Mouse (Mus musculus): ENCODE measurements around the gene Cxcl16. TPM values are rescaled to one million over a fixed set of nuclear protein-coding genes. Genes with fewer than 3 reads are reported as not detected.
A peak's percentile ranks its signal among the peaks of the same experiment; 100 is the strongest.

Cxcl16 gene
- 2.4 and 2.6 TPM in 2 replicates for polyA plus RNA-seq (2015; fragmentation: Nextera tagmentation; extraction: Ambion mirVana)

DNA sequence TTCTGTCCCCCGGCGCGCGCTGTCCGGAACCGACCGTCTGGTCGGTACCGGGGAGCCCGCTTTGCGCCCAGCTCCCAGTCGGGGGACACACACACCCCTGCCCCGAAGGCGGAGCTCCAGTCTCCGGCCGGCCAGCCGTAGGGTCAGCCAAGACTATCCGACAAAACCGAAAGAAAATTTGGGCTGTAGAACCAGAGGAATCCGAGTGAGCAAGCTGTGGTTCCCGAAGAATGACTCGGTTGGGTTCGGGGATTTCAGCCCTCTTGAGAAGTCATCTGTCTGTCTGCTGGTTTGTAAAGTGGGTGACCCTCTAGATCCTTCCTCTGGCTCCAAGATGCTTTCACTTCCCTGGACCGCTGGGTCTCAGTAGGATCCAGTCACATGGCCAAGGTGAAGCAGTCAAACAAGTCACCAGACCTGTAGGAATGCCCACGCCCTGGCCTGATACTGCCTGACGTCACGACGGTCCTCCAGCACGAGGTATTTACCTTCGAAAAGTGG lies at the start of gene Cxcl16:
Cxcl16 (minus strand) TSS at position 384 of the 501 bp plus-strand sequence.
- Histone ChIP-seq H3K9ac (peak within 1 kb of the TSS; percentile 77), H3K36me3 (0 out of 2 replicates have a peak, but pooled peaks cover 6% of the 10 kb centered on the region), H3K4me1 (peaks cover 14% of the 10 kb centered on the region), H3K27ac (no peak within 1 kb of the TSS), H3K9me3 (no peaks in the 10 kb centered on the region), H3K27me3 (peaks cover 61% of the 10 kb centered on the region), H3K4me3 (peak within 1 kb of the TSS; percentile 60), H3K4me2 (peak within 1 kb of the TSS; percentile 95)
- no peak for ATAC-seq (ENCODE audit: insufficient number of reproducible peaks, insufficient read depth, low FRiP score, low TSS enrichment, low read depth)
- WGBS: 4% methylated on average over 30 of the region's 30 CpGs

DNA sequence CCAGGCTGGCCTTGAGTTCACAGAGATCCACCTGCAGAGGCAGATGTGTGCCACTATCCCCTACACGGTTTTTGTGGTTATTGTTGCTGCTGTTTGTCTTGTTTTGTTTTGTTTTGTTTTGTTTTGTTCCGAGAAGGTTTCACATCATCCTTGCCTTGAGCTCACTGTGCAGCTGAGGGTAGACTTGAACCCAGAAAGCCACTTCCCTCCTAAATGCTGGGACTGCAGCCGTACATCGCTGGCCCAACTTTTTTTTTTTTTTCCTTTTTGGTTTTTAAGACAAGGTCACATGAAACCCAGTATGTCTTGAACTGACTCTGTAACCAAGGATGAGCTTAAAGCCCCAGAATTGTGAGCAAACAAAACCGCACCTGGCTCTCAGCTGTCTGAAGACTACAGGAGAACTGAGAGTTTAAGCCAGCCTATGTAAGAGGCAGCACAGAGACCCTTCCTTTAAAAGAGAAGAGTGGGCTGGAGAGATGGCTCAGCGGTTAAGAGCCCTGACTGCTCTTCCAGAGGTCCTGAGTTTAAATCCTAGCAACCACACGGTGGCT lies 47.3 kb upstream of the Cxcl16 start:
- 69% methylated on average over 7 of the region's 7 CpGs for WGBS
- Histone ChIP-seq H3K4me3 (no peak overlapping the region), H3K9me3 (no peaks in the 10 kb centered on the region), H3K36me3 (no peaks in the 10 kb centered on the region), H3K27me3 (no peaks in the 10 kb centered on the region), H3K4me2 (no peak overlapping the region), H3K4me1 (peaks cover 4% of the 10 kb centered on the region), H3K9ac (no peak overlapping the region), H3K27ac (no peak overlapping the region)
- ATAC-seq (ENCODE audit: insufficient number of reproducible peaks, insufficient read depth, low FRiP score, low TSS enrichment, low read depth): no peak

DNA sequence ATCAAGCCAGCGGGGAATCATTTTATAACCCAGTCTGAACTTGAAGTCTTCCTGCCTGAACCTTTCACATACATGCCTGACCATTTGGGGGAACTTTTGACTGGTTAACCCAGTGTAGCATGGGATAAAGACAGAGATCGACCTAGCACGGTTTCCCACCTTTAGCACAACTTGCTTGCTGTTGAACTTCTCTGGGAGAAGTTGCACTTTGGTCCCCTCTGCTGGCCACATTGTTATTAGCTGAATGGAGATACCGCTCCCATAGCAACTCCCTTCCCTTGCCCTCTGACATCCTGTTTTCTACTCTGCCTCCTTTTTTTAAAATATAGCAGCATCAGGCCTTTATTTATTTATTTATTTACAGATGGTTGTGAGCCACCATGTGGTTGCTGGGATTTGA lies 46.6 kb upstream of the Cxcl16 start:
- 20% methylated on average over 4 of the region's 4 CpGs for WGBS
- Histone ChIP-seq H3K27ac (no peak overlapping the region), H3K9ac (no peak overlapping the region), H3K4me3 (no peak overlapping the region), H3K4me1 (peaks cover 4% of the 10 kb centered on the region), H3K4me2 (no peak overlapping the region), H3K9me3 (no peaks in the 10 kb centered on the region), H3K36me3 (no peaks in the 10 kb centered on the region), H3K27me3 (no peaks in the 10 kb centered on the region)
- ATAC-seq (ENCODE audit: insufficient number of reproducible peaks, insufficient read depth, low FRiP score, low TSS enrichment, low read depth): no peak

DNA sequence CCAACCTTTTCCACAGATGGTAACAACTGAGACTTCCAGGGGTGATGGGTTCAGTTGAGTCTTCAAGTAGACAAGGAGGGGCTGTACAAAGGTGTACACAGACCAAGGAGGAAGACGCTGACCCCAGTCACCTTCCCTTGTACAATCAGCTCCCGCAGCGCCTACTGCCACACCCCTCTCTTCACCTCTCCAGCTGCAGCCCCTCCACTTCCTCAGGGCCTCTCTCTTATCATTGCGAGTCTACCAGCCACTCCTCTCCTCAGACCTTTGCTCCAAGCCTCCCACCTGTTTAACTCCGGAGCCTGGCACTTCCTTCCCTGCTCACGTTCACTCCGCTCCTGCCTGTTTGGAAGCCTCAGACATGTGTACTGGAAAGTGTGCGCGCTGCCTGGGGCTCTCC lies 45.2 kb upstream of the Cxcl16 start, which contains the start of gene Tm4sf5:
Tm4sf5 (plus strand) TSS at position 275 of the 400 bp plus-strand sequence.
- no peak within 1 kb of the TSS for H3K9ac ChIP-seq
- WGBS: 71% methylated on average over 9 of the region's 9 CpGs
- H3K36me3 ChIP-seq: no peaks in the 10 kb centered on the region
- no peaks in the 10 kb centered on the region for H3K27me3 ChIP-seq
- H3K27ac ChIP-seq: no peak within 1 kb of the TSS
- no peak for ATAC-seq (ENCODE audit: insufficient number of reproducible peaks, insufficient read depth, low FRiP score, low TSS enrichment, low read depth)
- H3K9me3 ChIP-seq: no peaks in the 10 kb centered on the region
- no peak within 1 kb of the TSS for H3K4me2 ChIP-seq
- no peak within 1 kb of the TSS for H3K4me3 ChIP-seq
- peaks cover 4% of the 10 kb centered on the region for H3K4me1 ChIP-seq

DNA sequence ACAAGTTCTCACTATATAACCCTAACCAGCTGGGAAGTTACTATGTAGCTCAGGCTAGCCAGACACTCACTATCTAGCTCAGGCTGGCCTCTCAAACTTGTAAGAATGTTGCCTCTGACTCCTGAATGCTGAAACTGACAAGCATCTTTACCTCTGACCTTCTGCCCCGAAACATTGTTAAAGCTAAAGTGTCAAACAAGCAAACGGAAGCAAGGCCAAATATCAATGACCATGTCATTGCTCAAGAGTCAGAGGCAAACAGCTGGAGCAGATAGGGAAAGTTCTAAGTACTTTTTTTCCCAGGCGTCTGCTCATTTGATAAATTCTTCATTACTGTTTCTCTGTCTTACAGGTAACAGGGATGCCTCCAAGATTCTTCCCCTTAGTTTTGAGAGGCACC lies 42.2 kb upstream of the Cxcl16 start:
- Histone ChIP-seq H3K9me3 (no peaks in the 10 kb centered on the region), H3K36me3 (no peaks in the 10 kb centered on the region), H3K4me3 (no peak overlapping the region), H3K4me2 (no peak overlapping the region), H3K27ac (no peak overlapping the region), H3K4me1 (no peaks in the 10 kb centered on the region), H3K27me3 (no peaks in the 10 kb centered on the region), H3K9ac (no peak overlapping the region)
- ATAC-seq (ENCODE audit: insufficient number of reproducible peaks, insufficient read depth, low FRiP score, low TSS enrichment, low read depth): no peak
- WGBS: 61% methylated on average over 3 of the region's 3 CpGs

DNA sequence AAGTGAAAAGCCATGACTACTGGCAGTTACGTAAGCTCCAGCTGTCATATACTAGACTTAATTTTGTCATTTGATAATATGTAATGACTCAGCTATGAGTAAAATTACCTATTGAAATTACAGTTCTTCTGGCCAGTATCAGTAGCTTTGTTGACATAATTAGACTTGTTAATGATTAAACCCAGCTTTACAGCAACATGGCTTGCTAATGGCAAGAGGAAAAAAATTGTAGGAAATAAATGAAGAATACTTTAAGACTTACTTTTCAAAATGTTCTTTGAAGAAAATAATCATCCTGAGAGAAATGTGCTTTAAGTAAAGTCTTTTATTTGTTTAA lies 40.7 kb upstream of the Cxcl16 start:
- no peak overlapping the region for H3K27ac ChIP-seq
- H3K9me3 ChIP-seq: no peaks in the 10 kb centered on the region
- 87% methylated on average over 1 of the region's 1 CpGs for WGBS
- no peaks in the 10 kb centered on the region for H3K4me1 ChIP-seq
- no peaks in the 10 kb centered on the region for H3K36me3 ChIP-seq
- no peak overlapping the region for H3K4me2 ChIP-seq
- no peak overlapping the region for H3K9ac ChIP-seq
- no peaks in the 10 kb centered on the region for H3K27me3 ChIP-seq
- no peak for ATAC-seq (ENCODE audit: insufficient number of reproducible peaks, insufficient read depth, low FRiP score, low TSS enrichment, low read depth)
- no peak overlapping the region for H3K4me3 ChIP-seq

DNA sequence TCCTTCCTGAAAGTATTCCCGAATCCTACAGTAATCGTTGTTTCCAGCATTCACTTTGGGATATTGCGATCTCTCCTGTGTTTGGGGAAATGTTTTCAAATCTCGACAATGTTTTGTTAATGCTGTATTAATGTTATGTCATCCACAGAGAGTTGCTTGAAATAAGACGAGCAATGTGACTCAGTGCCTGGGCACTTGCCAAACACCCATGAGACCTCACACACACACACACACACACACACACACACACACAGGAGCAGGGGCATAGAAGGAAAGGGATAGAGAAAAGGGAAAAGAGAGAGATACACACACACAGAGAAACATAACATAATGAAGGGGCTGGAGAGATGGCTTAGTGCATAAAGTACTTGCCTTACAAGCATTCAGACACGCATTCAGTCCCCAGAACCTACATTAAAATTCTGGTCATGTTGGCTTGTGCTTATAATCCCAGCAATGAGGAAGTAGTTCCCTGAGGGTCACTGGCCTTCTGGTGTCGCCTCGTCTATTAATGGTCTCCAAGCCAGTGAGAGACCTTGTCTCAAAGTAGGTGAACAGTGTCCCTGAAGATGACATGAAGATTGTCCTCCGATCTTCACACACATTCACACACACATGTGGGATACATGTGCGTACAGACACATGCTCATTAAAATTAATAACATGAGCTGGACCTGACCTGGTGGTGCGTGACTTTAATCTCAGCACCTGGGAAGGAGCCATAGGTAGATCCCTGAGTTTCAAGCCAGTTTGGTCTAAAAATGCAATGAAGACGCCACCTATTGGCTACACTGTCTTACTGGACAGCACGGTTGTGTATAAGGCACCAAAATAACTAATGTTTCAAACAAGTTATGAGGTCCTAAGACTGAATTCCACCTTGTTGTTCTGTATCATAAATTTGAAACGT lies 40.0 kb upstream of the Cxcl16 start:
- Histone ChIP-seq H3K4me3 (no peak overlapping the region), H3K9ac (no peak overlapping the region), H3K4me2 (no peak overlapping the region), H3K27ac (no peak overlapping the region), H3K4me1 (no peaks in the 10 kb centered on the region), H3K36me3 (no peaks in the 10 kb centered on the region), H3K9me3 (no peaks in the 10 kb centered on the region), H3K27me3 (no peaks in the 10 kb centered on the region)
- 71% methylated on average over 14 of the region's 14 CpGs for WGBS
- ATAC-seq (ENCODE audit: insufficient number of reproducible peaks, insufficient read depth, low FRiP score, low TSS enrichment, low read depth): no peak

DNA sequence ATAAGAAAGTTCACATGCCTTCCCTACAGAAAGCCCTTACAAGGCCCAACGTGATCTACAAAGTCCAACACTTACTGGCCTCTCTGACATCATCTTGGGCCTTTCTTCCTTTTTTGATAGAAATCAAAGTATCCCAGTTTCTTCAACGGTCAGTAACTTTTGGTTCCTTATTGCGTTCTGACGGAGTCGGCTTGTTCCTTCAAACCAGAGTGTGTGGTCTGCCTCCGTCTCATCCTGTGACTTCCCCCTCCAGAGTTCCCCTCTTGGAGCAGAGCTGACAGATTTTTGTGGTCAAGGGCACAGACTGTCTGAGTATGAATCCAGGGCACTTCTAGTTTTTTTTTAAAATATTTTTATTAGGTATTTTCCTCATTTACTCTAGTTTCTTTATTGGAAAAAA lies 29.9 kb upstream of the Cxcl16 start:
- H3K27me3 ChIP-seq: no peaks in the 10 kb centered on the region
- H3K36me3 ChIP-seq: no peaks in the 10 kb centered on the region
- ATAC-seq (ENCODE audit: insufficient number of reproducible peaks, insufficient read depth, low FRiP score, low TSS enrichment, low read depth): no peak
- H3K4me3 ChIP-seq: no peak overlapping the region
- H3K27ac ChIP-seq: no peak overlapping the region
- 84% methylated on average over 6 of the region's 6 CpGs for WGBS
- H3K9me3 ChIP-seq: no peaks in the 10 kb centered on the region
- H3K9ac ChIP-seq: no peak overlapping the region
- no peak overlapping the region for H3K4me2 ChIP-seq
- no peaks in the 10 kb centered on the region for H3K4me1 ChIP-seq

DNA sequence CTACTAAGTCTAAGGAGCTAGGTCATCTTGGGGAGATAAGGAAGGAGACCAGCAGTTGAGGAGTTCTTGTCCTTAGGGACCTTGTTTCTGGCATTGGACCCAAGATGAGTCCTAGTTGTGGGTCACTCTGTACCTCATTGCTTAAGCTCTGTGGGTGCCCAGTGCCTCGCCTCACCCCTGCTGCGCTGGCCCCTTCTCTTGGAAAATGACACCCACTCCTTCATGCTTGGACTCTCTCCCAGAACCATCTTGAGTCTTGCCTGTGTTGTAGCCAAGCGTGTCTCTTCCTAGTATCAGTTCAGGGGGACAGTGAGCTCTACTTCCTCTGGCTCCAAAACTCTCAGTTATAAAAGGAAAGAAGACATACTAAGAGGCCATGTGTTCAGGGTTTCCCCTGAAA lies 29.4 kb upstream of the Cxcl16 start:
- H3K9me3 ChIP-seq: no peaks in the 10 kb centered on the region
- no peak overlapping the region for H3K4me2 ChIP-seq
- no peak overlapping the region for H3K9ac ChIP-seq
- 83% methylated on average over 3 of the region's 3 CpGs for WGBS
- no peaks in the 10 kb centered on the region for H3K4me1 ChIP-seq
- no peak for ATAC-seq (ENCODE audit: insufficient number of reproducible peaks, insufficient read depth, low FRiP score, low TSS enrichment, low read depth)
- no peaks in the 10 kb centered on the region for H3K27me3 ChIP-seq
- H3K27ac ChIP-seq: no peak overlapping the region
- H3K36me3 ChIP-seq: no peaks in the 10 kb centered on the region
- H3K4me3 ChIP-seq: no peak overlapping the region

DNA sequence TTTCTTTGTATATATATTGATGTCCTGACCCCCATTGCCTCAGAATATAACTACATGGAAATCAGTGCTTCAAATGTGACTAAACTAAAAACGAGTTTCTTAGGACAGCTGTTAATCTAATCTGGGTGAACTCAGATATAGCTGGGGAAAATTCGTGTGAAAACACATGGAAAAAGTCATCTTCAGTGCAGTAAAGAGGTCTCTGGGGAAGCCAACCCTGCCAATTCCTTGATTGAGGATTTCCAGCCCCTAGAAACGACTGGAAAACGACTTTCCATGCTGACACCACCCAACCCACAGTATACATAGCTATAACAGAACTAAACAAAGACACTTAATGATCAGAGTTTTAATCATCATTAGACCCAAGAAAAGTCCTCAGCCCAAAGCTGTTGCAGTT lies 28.0 kb upstream of the Cxcl16 start:
- no peak overlapping the region for H3K4me2 ChIP-seq
- ATAC-seq (ENCODE audit: insufficient number of reproducible peaks, insufficient read depth, low FRiP score, low TSS enrichment, low read depth): no peak
- H3K9ac ChIP-seq: no peak overlapping the region
- 41% methylated on average over 4 of the region's 4 CpGs for WGBS
- H3K27me3 ChIP-seq: no peaks in the 10 kb centered on the region
- H3K36me3 ChIP-seq: no peaks in the 10 kb centered on the region
- no peak overlapping the region for H3K4me3 ChIP-seq
- no peaks in the 10 kb centered on the region for H3K4me1 ChIP-seq
- H3K9me3 ChIP-seq: no peaks in the 10 kb centered on the region
- no peak overlapping the region for H3K27ac ChIP-seq

DNA sequence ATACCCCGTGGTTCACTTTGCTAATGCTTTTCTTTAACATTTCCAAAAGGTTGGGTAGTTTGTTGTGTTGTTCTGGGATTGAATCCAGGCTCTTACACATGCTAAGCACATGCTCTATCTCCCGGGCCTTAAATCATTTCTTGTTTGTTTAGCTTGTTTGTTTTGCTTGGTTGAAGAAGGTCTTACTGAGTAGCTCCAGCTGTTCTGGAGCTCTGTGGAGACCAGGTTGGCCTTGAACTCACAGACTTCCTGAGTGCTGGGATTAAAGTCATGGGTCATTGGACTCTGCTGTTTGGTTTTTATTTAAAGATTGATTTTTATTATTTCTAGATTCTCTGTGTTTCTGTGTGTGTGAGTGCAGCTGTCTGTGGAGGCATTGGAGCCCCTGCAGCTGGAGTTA lies 25.7 kb upstream of the Cxcl16 start:
- Histone ChIP-seq H3K9ac (no peak overlapping the region), H3K36me3 (no peaks in the 10 kb centered on the region), H3K9me3 (no peaks in the 10 kb centered on the region), H3K4me2 (no peak overlapping the region), H3K4me3 (no peak overlapping the region), H3K27ac (no peak overlapping the region), H3K27me3 (no peaks in the 10 kb centered on the region), H3K4me1 (no peaks in the 10 kb centered on the region)
- 58% methylated on average over 2 of the region's 2 CpGs for WGBS
- no peak for ATAC-seq (ENCODE audit: insufficient number of reproducible peaks, insufficient read depth, low FRiP score, low TSS enrichment, low read depth)

All from embryonic facial prominence, embryonic 13.5 days (tissue).